Mouse (Mus musculus) erythroblast, embryonic 14.5 days (primary cell): Measurements from ENCODE around the gene Ddi2. TPM values are rescaled to one million over a fixed set of nuclear protein-coding genes. Genes with fewer than 3 reads are reported as not detected.

Experiments used
- H3K27me3 ChIP-seq: 2 replicates; pipeline ENCODE4 v1.6.1; 2012; ENCODE audit warnings: inconsistent platforms; ENCODE audit not compliant: control insufficient read depth
- H3K36me3 ChIP-seq: 2 replicates; pipeline ENCODE4 v1.6.1; 2012; ENCODE audit warnings: mild to moderate bottlenecking, inconsistent platforms; ENCODE audit not compliant: control insufficient read depth
- H3K4me1 ChIP-seq: 2 replicates; pipeline ENCODE4 v1.6.1; 2012; ENCODE audit warnings: inconsistent platforms; ENCODE audit not compliant: control insufficient read depth
- H3K4me3 ChIP-seq: replicated peaks from 2 replicates; pipeline ENCODE3; 2012; ENCODE audit warnings: moderate library complexity, mild to moderate bottlenecking, inconsistent platforms
- H3K9me3 ChIP-seq: 2 replicates; pipeline ENCODE4 v1.6.1; 2012; ENCODE audit warnings: low read length, inconsistent platforms, mixed read lengths; ENCODE audit not compliant: control insufficient read depth
- GATA1 ChIP-seq: IDR thresholded peaks from 2 replicates; pipeline ENCODE4 v1.6.1; 2012; ENCODE audit warnings: low read length, inconsistent platforms, mixed read lengths
- TAL1 ChIP-seq: IDR thresholded peaks from 3 replicates; pipeline ENCODE4 v1.6.1; 2012; ENCODE audit warnings: low read length, inconsistent platforms, mixed read lengths
- polyA plus RNA-seq: library from polyadenylated mRNA; stranded (reverse); fragments of >175 nt; gene quantifications from 2 replicates; pipeline ENCODE4 v1.2.3, GENCODE M21; 2012

Ddi2 gene
- polyA plus RNA-seq, 1 experiment = 0.58 TPM

- TF ChIP-seq GATA1 = no peak
- H3K27me3 ChIP-seq = no peaks in the 10 kb centered on the region
- peaks cover 27% of the 10 kb centered on the region for H3K36me3 ChIP-seq
- peaks cover 4% of the 10 kb centered on the region for H3K4me1 ChIP-seq
- no peaks in the 10 kb centered on the region for H3K9me3 ChIP-seq
- no peak overlapping the region for H3K4me3 ChIP-seq
Measured at GRCm38 (mm10) chr4:141653813-141654212, 69.4 kb downstream of the Ddi2 start.

- no peak for TF ChIP-seq TAL1
- no peak for TF ChIP-seq GATA1
Measured at GRCm38 (mm10) chr4:141653044-141653443, 70.2 kb downstream of the Ddi2 start.

GRCm38 (mm10) chr4:141651944-141652343, 71.3 kb downstream of the Ddi2 start:
- Histone ChIP-seq H3K4me1 (peaks cover 2% of the 10 kb centered on the region), H3K36me3 (peaks cover 20% of the 10 kb centered on the region), H3K27me3 (no peaks in the 10 kb centered on the region), H3K9me3 (no peaks in the 10 kb centered on the region), H3K4me3 (no peak overlapping the region)
- TF ChIP-seq TAL1 (no peak), GATA1 (no peak)

More at GRCm38 (mm10) chr4:141653044-141653443, 70.2 kb downstream of the Ddi2 start:
- Histone ChIP-seq H3K4me1 (peaks cover 2% of the 10 kb centered on the region), H3K9me3 (no peaks in the 10 kb centered on the region), H3K27me3 (no peaks in the 10 kb centered on the region), H3K4me3 (no peak overlapping the region), H3K36me3 (peaks cover 24% of the 10 kb centered on the region)

GRCm38 (mm10) chr4:141651286-141651685, 71.9 kb downstream of the Ddi2 start:
- TF ChIP-seq GATA1 (no peak), TAL1 (no peak)

GRCm38 (mm10) chr4:141649244-141649643, 74.0 kb downstream of the Ddi2 start:
- TF ChIP-seq TAL1 (no peak), GATA1 (no peak)
- Histone ChIP-seq H3K9me3 (no peaks in the 10 kb centered on the region), H3K36me3 (peaks cover 22% of the 10 kb centered on the region), H3K27me3 (no peaks in the 10 kb centered on the region), H3K4me1 (peaks cover 2% of the 10 kb centered on the region), H3K4me3 (no peak overlapping the region)

More at GRCm38 (mm10) chr4:141651286-141651685, 71.9 kb downstream of the Ddi2 start:
- Histone ChIP-seq H3K27me3 (no peaks in the 10 kb centered on the region), H3K9me3 (no peaks in the 10 kb centered on the region), H3K4me1 (peaks cover 2% of the 10 kb centered on the region), H3K4me3 (no peak overlapping the region), H3K36me3 (peaks cover 22% of the 10 kb centered on the region)

- TF ChIP-seq GATA1 = no peak
- TF ChIP-seq TAL1 = no peak
- Histone ChIP-seq H3K4me1 (peaks cover 2% of the 10 kb centered on the region), H3K36me3 (peaks cover 15% of the 10 kb centered on the region), H3K9me3 (no peaks in the 10 kb centered on the region), H3K27me3 (no peaks in the 10 kb centered on the region), H3K4me3 (no peak overlapping the region)
Measured at GRCm38 (mm10) chr4:141648262-141648661, 75.0 kb downstream of the Ddi2 start.

GRCm38 (mm10) chr4:141647187-141647586, 76.0 kb downstream of the Ddi2 start:
- Histone ChIP-seq H3K4me1 (peaks cover 4% of the 10 kb centered on the region), H3K27me3 (no peaks in the 10 kb centered on the region), H3K36me3 (peaks cover 15% of the 10 kb centered on the region), H3K9me3 (no peaks in the 10 kb centered on the region), H3K4me3 (no peak overlapping the region)
- no peak for TF ChIP-seq GATA1

GRCm38 (mm10) chr4:141645988-141646387, 77.2 kb downstream of the Ddi2 start:
- Histone ChIP-seq H3K27me3 (no peaks in the 10 kb centered on the region), H3K9me3 (no peaks in the 10 kb centered on the region), H3K36me3 (peaks cover 19% of the 10 kb centered on the region), H3K4me1 (peaks cover 9% of the 10 kb centered on the region), H3K4me3 (no peak overlapping the region)
- TF ChIP-seq GATA1 (no peak), TAL1 (no peak)

- no peaks in the 10 kb centered on the region for H3K27me3 ChIP-seq
- no peak overlapping the region for H3K4me3 ChIP-seq
- peaks cover 11% of the 10 kb centered on the region for H3K4me1 ChIP-seq
- H3K9me3 ChIP-seq = no peaks in the 10 kb centered on the region
- H3K36me3 ChIP-seq = peaks cover 37% of the 10 kb centered on the region
- TF ChIP-seq TAL1 = no peak
- no peak for TF ChIP-seq GATA1
Measured at GRCm38 (mm10) chr4:141643118-141643855, 79.9 kb downstream of the Ddi2 start.
